Mouse (Mus musculus) liver, embryonic 13.5 days (tissue): ENCODE results near the gene Kcnh5. TPM values are rescaled to one million over a fixed set of nuclear protein-coding genes. Genes with fewer than 3 reads are reported as not detected.

ENCODE experiments used
- ATAC-seq: fragments of 200-750 bp; cut with Nextera tagmentation; 2 replicates; pipeline ENCODE4 v1.8.0; 2017; ENCODE audit warnings: low read depth, mild to moderate bottlenecking, moderate number of reproducible peaks, moderate library complexity
- DNase-seq: peaks from one replicate; pipeline ENCODE4 v3.0.0; 2022
- H3K27ac ChIP-seq: fragments of 300-500 bp; sonication (generic); 2 replicates; pipeline ENCODE4 v1.5.1; 2015; ENCODE audit warnings: moderate library complexity, mild to moderate bottlenecking, inconsistent platforms
- H3K27me3 ChIP-seq: fragments of 300-500 bp; sonication (generic); 2 replicates; pipeline ENCODE4 v1.6.1; 2015; ENCODE audit warnings: mild to moderate bottlenecking, inconsistent platforms
- H3K36me3 ChIP-seq: fragments of 300-500 bp; sonication (generic); 2 replicates; pipeline ENCODE4 v1.6.1; 2015; ENCODE audit warnings: mild to moderate bottlenecking, inconsistent platforms
- H3K4me1 ChIP-seq: fragments of 300-500 bp; sonication (generic); replicated peaks from 2 replicates; pipeline ENCODE4 v1.6.1; 2015; ENCODE audit warnings: inconsistent platforms
- H3K4me2 ChIP-seq: fragments of 300-500 bp; sonication (generic); 2 replicates; pipeline ENCODE4 v1.6.1; 2015; ENCODE audit warnings: inconsistent platforms, mild to moderate bottlenecking, moderate library complexity
- H3K4me3 ChIP-seq: fragments of 300-500 bp; sonication (generic); replicated peaks from 2 replicates; pipeline ENCODE4 v1.5.1; 2015; ENCODE audit warnings: mild to moderate bottlenecking, inconsistent platforms
- H3K9ac ChIP-seq: fragments of 300-500 bp; sonication (generic); 2 replicates; pipeline ENCODE4 v1.6.1; 2015; ENCODE audit warnings: mild to moderate bottlenecking, inconsistent platforms
- H3K9me3 ChIP-seq: fragments of 300-500 bp; sonication (generic); replicated peaks from 2 replicates; pipeline ENCODE4 v1.6.1; 2016; ENCODE audit warnings: inconsistent platforms
- WGBS: fragments of 180-500 bp; shearing (Covaris S2); methylation state at CpG from one replicate; pipeline ENCODE4 v1.1.7; 2015; ENCODE audit not compliant: insufficient replicate concordance; 5-methylcytosine and 5-hydroxymethylcytosine counted together
- polyA plus RNA-seq: library from polyadenylated mRNA; unstranded; fragments of >200 nt; fragmentation: Nextera tagmentation; extraction: Ambion mirVana; gene quantifications from 2 replicates; pipeline ENCODE4 v1.2.1, GENCODE M21; 2015

Kcnh5 gene
- polyA plus RNA-seq, 1 experiment from 2014 or later, result not detected

DNA sequence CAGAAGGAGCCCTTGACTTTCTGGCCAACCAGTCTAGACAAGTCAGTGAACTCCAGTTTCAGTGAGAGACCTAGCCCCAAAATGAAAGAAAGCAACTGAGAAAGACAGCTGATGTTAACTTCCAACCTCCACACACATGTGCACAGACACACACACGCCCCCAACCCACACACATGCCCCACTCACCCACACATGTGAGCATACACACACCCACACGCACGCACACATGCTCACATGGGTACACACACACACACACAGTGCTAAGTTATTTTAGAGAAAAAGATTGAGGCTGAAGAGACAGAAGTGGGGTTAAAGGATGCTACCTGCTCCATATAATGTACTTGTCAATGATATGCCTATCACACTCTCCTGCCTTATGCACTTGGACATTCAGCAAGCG lies 327.2 kb downstream of the Kcnh5 start:
- WGBS, result 61% methylated on average over 4 of the region's 4 CpGs

DNA sequence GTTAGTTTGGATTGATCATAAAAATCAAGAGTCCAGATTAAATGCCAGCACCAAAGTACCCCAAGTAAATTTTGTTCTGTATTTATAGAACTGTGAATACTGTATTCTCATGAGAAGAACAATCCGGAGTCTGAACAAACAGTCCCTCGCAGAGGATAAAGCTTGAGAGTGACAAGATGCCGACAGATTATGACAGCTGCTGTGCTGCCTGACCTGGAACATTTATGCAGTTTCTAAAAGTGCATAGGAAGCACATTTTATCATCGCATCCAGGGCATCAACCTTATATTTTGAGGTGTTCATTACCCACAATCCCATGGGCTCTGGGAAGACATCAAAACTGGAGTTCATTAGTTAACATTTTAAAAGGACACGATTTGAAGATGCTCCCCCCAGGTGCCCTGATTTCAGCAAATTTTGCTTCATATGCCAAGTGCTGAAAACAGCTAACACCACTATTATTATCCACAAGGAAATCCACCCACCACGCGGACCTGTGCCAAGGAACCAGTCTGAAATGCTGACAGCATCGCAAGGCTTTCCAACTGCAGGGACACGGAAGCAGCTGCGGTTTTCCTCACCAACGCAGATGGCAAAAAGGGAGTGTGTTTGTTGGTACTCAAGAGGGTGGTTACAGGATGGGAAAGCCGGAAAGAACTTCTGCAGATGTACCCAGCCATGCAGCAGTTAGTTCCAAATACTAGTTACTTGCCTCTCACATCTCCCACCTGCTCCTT lies 328.4 kb downstream of the Kcnh5 start:
- H3K9ac ChIP-seq, result no peak overlapping the region
- 74% methylated on average over 12 of the region's 12 CpGs for WGBS
- H3K4me3 ChIP-seq, result no peak overlapping the region
- no peaks in the 10 kb centered on the region for H3K9me3 ChIP-seq
- no peaks in the 10 kb centered on the region for H3K36me3 ChIP-seq
- H3K27me3 ChIP-seq, result no peaks in the 10 kb centered on the region
- H3K27ac ChIP-seq, result no peak overlapping the region
- H3K4me1 ChIP-seq, result no peaks in the 10 kb centered on the region
- H3K4me2 ChIP-seq, result no peak overlapping the region
- DNase-seq (no peak), ATAC-seq (no peak)

More for the DNA sequence above, 327.2 kb downstream of the Kcnh5 start:
- DNase-seq (no peak), ATAC-seq (no peak)
- Histone ChIP-seq H3K4me2 (no peak overlapping the region), H3K9ac (no peak overlapping the region), H3K4me3 (no peak overlapping the region), H3K36me3 (no peaks in the 10 kb centered on the region), H3K4me1 (no peaks in the 10 kb centered on the region), H3K27ac (no peak overlapping the region), H3K9me3 (no peaks in the 10 kb centered on the region), H3K27me3 (no peaks in the 10 kb centered on the region)

Other genes with a start within 250 kb of the Kcnh5 start
- gene Rhoj, start 131.0 kb upstream of the Kcnh5 start, polyA plus RNA-seq, result 7.6 and 7.8 TPM in 2 replicates
- not detected in 2 replicates for gene Gphb5, start 239.4 kb upstream of the Kcnh5 start, polyA plus RNA-seq